Mouse (Mus musculus) left cerebral cortex, adult 9 months (tissue): ENCODE data around the gene Agtrap.

ENCODE experiments used
- DNase-seq, 2 experiments: peaks; one replicate each; pipeline ENCODE4 v3.0.0; 2022; ENCODE audit warnings: low spot score in 2 of 2

Gene Agtrap

DNA sequence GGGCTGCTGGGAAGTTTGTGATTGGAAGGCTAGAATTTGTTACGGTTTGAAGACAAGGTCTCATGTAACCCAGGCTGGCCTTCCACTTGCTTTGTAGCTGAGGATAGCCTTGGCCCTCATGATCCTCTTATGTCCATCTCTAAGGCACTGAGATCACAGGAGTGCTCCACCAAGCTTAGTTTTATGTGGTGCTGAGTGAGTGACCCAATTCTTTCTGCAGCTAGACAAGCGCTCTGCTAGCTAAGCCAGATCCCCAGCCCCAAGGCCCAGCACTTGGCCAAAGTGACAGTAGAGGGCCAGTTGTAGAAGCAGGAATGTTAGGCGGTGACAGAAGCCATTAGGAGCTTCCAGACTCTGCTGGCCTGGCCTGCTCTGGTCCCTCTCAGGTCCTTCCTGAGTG lies 16.3 kb upstream of the Agtrap start:
- no peak for DNase-seq

DNA sequence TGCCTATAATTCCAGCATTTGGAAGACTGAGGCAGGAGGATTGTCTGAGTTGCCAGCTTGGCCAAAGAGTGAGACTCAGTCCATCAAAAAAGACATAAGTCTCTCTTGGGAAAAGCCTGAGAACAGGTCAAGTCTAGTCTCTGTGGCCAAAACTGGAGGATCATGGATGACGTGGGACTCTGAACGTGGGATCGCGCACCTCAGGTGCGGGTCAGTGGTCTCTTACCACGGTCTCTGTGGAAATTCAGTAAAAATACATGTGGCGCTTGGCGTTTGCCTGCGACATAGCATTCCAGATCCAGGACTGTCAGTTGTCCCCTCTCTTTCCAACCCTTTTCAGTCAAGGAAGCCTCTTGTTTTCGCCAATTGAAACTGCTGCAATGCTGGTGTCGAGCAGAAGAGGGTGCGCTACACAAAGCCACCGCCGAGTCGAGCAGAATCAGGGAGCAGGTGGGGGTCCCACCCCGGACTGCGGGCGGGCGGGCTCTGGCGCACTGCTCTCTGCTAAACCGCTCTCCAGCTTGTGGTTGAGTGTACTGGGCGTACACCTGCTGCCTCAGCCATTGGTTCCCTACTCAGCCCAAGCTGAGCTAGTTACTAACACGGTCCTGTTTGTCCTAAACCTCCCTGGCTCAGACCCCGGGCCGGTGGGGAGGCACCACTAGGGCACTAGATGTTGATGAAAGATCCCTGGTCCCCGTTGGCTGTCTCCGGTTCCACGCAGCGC lies 14.1 kb upstream of the Agtrap start:
- peak in 1 of 2 experiments; percentile 71 for DNase-seq

DNA sequence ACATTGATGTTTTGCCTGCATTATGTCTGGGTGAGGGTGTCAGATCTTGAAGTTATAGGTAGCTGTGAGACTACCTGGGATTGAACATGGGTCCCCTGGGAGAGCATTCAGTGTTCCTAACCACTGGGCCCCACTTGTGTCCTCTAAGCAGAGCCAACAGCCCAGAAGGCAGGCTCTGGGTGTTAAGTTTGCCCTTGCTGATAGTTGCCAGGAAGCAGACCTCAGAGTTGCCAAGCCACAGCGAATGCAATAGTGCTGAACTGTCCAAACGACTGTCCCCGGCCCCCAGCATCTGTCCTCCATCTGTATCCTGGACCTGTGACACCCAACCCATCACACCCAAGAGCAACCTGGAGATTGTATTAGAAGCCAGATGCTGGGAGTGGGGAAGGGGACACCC lies 10.8 kb upstream of the Agtrap start:
- DNase-seq: no peak

DNA sequence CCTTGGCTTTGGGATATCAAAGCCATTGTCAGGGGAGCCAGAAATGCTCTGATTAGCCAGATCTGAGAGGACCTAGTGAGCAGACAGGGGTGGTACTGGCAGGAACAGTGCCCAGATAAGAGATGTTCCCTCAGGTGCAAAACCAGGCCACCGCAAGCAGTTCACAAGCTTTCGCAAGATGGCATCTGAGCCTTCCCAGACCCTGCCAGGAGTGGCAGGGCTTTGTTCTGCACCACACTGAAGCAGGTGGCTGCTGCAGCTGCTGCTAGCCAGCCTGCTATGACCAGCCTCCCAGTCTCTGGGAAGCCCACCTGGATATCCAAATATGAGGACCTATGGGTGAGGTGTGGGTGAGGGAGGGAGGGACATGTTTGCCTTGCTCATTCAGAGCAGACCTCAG lies 10.1 kb upstream of the Agtrap start:
- DNase-seq: no peak

DNA sequence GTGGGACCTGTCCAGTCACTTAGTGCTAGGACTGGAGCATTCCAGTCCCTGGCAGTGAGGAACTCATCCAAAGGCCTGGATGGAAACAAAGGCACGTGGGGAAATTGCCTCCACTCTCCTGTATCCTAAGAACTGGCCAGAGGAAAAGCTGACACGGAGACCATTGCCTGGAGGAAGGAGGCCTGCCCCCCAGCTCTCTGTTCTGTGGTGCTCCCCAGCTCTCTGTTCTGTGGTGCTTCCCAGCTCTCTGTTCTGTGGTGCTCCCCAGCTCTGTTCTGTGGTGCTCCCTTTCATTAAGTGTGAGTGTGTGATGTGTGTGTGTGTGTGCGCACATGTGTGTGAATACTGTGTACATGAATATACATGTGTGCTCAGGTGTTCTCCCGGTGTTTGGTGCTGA lies 7.2 kb upstream of the Agtrap start:
- DNase-seq: no peak

DNA sequence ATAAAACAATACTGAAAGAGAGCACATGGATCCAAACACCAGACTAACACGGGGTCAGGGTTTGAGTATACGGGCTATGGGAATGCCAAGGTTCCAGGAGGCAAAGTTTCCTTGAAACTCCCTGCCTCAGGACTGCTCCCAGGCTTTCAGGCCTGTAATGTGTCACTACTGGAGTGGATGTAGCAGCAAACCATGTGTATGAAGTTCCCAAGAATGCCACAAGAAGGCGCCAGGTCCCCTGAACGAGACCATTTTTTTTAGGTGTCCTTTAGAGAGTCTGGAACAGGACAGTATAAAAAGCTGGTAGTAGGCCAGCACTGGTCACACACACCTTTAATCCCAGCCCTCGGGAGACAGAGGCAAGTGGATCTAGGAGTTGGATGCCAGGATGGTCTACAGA lies 6.3 kb upstream of the Agtrap start:
- no peak for DNase-seq

DNA sequence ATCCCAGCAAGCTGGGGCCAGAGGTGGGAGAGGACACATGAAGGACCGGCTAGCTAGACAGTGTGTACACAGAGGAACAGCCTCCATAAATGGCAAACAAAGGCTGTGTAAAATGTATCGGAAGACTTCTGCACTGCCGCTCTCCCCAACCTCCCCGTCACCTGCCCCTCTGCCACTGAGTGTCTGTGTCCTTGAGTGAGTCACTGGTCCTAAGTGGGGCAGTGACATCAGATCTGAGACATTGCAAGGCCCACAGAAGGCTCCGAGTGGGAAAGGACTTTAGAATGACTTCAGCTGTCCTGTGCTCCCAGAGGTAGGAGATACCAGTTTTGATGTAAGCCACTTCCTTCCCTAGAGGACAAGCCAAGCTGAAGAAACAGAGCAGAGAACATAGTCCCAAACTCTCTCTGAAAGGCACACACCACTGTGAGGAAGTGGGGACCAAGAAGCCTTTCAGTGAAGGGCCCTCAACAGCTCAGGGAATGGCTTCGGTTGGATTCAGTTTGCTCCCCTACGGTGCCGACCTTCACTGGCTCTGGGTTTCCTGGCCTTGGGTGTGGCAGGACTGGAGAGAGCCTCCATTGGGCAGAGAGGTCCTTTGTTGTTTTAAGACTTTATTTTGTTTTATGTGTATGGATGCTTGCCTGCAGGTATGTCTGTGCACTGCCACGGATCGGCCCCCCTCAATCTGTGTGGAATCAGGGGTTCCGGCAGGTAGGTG lies 4.9 kb upstream of the Agtrap start:
- no peak for DNase-seq

DNA sequence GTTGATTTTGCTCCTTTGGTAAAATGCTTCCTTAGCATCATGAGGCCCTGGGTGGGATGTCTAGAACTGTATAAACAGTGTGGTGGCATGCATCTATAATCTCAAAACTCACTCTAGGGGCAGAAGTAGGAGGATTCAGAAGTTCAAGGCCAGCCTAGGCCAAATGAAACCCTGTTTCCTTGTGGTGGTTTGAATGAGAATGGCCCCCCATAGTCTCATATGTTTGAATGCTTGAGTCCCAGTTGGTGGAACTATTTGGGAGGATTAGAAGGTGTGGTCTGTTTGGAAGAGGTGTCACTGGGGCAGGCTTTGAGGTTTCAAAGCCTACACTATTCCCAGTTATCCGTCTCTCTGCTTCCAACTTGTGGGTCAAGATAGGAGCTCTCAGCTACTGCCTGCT lies 3.4 kb upstream of the Agtrap start:
- DNase-seq: no peak

DNA sequence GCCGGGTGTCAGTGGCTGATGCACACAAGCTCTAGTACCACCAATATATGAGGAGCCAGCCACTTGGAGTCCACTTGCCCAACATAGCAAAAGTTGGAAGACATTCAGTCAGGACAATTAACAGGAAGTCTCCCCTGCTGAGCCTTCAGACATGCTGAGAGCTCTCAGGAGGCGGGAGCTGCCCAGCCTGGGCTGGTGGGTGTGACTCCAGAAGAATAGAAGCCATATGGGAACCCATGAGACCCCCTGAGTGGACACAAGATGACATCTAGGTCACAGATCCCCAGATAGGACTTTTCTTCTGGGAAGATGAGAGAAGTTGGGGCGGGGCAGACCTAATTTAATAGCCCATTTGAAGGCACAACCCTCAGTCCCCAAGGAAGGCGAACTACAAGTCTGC lies 1.3 kb upstream of the Agtrap start:
- DNase-seq: no peak

DNA sequence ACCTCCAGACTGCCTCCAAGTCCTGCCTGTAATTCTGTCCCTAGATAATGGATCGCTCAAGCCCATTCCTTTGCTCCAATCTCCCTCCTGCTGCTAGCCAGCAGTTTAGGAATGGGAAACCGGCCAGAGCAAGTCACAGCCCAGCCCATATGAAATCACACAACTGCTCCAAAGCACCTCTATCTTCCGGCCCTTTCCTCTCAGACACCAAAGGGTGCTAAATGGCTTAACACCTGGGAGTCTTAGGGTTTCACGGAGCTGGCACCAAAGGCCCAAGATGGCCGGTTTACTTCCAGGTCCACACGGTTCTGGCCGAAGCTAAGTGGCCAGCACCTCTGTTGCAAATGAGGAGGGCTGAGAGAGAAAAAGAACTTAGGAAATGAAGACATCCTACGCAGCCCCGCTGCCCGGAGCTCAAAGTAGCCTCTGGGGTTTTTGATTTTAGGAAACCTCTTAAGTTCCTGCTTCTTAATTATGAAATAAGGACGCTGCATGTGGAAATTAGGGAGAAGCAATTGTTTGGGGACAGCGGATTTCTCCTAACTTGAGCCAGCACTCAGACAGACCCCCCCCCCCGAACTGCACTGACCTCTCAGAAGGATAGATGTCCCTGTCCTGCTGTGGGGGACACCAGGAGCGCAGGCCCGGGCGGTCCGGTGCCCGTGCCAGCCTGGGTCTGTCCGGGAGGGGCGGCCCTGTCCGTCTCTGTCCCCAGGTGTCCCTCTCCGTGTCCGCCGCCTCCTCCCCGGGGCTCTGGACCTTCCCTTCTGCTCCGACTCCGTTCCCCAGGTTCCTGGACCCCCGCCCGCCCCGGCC lies 532 bp downstream of the Agtrap start:
- DNase-seq: no peak

DNA sequence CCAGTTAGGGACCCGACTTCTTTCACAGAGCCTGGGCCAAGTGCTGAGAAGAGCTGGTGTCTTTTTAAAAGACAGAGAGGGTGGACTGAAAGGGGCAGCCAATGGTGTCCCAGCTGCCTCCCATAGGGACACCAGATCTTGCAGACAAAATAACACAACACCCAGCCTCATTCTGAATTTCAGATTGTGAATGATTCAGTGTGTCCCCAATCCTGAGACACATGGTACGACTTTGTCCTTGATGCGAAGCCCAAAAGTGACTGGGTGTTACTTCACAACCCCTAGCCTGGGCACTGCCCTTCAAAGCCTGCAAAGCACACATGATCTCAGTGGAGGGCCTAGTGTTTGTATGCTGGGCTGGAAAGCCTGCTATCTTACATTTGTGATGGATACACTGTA lies 1.9 kb downstream of the Agtrap start:
- no peak for DNase-seq

DNA sequence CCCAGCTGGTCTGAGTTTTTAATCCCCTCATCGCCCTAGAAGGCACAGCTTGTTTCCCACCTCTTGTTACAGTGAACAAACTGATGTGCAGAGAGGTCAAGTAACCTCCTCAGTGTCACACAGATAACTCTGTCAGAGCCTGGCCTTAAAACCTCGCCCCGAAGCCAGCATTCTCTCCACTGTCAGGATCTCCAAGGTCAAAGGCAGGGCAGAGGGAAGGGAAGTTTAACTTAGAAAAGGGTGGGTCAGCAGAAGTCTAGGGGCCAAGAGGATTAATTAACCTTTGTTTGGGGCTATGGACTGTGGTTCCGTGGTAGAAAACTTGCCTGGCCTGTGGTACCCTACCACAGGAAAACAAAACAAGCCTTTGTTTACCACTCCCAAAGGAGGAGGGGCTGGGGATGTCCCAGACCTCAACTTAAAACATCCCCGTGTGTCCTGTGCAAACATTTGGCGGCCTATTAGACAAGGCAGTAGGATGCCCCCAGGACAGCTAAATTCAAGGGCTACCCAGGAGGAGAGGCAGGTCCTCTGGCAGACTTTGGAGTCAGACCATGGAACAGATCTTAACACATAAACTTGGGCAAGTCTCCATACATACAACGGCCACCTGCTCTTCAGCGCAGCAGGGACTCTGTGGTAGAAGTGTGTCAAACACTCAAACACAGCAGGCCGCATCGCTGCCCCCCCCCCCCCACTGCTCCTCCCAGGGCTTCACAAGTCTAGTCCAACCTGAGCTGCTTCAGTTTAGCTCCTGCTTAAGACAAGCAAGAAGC lies 2.5 kb downstream of the Agtrap start:
- DNase-seq: no peak

DNA sequence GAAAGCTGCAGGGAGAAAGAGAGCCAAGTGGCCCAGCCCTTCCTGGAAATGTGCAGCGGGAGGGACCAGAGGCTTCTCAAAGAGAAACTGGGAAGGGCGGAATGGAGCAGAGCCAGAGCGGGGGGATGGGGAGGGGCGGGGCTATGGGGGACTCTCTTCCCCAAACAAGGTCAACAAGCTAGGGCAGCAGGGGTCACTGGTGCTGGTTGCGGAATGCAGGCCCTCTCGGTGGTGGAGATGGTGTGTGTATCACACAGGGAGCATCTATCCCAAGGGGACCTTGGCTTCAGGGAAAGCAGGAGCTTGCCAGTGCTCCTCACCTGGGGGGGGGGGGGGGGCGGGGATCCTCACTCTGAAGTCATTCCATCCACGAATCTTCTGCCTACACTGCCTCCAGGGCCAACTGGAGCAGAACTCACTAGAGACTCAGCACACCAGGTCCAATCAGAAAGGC lies 3.5 kb downstream of the Agtrap start:
- DNase-seq: no peak

DNA sequence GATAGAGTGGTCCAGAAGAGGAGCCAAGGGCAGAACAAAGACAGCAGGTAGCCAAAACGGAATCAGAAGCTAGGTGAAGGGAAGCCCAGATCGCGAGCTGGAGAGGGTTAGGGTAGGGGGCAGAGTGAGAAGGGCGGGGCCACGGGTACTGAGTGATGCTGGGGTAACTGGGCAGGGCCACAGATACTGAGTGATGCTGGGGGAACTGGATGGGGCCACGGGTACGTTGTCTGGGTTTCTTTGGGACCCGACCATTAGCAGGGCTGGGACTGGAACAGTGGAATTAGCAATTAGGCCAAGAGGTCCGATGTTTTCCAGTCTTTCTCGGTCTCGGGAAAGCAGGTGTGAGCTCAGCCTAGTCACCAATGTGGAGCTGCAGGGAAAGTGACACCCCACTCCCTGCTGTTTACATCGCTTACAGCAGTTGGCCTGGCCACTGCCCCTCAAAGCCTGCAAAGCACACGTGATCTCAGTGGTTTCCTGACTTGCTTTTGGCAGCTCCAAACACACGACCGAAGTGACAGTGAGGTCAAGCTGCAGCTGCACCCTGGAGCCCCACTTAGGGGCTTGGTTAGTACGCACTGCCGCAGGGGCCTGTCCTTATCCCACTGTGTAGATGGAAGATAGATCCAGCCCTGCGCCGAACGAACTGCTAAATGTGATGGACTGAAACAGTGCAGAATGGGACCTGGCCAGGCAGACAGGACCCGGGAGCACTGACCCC lies 4.5 kb downstream of the Agtrap start:
- no peak for DNase-seq

DNA sequence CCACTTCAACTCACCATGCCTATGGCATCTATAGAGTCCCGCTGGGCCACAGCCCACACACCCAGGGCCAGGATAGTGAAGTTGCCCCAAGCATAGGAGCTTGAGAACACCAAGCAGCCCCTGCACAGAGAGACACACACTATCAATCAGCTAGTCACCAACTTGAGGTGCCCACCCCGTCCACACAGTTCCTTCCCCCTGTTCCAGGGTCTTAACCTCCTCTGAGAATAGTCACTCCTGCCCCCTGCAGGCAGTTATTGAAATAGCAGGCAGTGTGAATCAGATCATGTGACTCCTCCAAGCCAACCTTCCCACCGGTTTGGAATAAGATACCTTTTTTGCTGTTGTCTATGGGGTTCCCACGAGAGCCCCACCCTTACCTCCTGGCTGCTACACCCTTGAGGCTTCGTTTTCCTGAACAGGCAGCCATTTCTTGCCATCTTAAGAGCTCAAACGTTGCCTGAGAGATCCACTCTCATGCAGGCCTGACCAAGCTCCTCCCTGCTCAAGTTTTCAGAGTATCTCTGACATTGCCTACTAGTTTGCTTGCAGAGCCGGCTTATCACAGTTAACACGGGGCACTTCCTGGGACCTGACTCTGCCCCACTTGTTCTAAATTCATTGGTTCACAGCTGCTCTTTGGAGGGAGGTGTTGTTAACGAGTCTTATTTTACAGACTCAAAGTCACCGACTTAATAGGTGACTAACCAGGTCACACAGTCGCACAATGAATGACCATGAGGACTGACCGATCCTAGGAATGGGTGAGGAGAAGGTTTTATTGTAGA lies 5.4 kb downstream of the Agtrap start:
- peak in 1 of 2 experiments; percentile 39 for DNase-seq

DNA sequence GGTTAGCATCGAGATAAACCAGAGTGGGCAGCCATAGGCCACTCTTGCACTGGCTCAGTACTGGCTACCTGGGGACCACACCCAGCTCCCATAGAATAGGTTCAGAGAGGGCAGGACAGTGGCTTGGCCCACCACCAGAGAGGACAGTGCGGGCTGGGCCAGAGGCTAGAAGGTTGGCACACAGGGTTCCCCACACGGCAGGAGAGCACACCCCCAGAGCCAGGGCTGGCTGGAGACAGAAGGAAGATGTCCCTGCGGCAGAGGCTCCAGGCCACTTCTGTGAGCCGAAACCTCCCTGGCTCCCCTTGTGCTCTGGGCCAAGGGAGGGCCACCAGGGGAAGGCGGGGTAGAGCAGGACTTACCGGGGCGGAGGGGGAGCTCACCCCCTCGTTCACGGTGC lies 6.6 kb downstream of the Agtrap start:
- no peak for DNase-seq

DNA sequence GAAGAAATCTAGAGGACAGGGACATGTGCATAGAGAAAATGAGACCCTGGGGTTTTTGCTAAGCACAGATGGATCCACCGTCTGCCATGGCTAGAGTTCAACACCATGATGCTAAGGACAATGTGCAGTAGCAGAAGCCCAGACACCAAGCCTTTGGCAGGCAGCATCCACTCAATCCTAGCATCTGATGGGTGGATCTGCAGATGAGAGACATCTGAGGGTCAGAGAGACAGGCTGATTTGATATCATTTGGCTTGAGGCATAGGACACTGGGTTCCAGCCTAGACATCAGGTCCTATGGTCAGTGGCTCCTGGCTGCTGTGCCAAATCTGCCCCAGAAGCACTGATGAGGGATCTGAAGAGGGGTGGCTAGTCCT lies 7.2 kb downstream of the Agtrap start:
- no peak for DNase-seq

DNA sequence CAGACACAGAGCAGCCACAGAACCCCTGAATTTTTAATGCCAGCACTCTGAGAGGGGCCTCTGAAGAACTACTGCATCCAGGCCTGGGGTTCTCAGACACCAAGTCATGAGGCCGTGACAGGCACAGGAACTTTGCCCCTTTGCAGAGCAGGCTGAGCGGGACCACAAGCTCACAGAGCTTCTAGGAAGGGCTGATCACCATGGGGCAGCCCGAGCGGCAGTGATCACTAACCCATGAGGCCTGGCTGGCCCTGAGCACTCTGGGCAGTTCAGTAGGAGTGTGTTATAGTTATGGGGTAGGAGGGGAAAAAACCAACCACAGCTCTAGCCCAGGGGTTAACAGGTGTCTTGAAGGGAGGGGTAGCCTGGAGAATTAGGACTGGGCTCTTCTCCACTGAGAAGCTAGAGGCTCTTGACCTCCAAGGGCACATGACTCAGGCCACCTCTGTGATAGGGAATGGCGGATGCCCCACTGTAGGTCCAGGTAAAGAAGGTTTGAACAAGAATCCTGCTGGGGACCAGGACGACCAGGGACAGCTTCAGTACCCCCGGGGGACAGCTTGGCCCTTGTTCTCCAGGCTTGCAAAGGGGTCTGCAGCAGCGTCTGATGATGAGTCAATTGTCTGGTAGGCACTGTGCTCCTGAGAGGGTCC lies 7.8 kb downstream of the Agtrap start:
- DNase-seq: no peak

DNA sequence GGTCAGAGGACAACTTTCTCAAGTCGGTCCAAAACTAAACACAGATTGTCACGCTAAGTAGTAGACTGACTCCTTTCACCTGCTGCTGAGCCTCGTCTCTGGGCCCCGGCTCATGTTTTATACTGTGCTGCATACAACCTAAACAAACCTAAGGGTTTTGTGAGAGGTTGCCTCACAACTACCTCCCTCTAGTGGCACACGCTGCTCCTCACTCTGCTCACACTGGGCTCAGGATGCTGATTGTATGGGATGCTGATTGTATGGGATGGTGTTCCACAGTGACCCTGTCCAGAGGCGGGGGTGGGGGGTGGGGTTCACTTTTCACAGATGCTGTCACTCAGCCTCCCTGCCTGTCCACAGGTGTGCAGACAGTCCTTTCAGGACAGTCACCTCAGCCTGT lies 8.6 kb downstream of the Agtrap start:
- DNase-seq: no peak

DNA sequence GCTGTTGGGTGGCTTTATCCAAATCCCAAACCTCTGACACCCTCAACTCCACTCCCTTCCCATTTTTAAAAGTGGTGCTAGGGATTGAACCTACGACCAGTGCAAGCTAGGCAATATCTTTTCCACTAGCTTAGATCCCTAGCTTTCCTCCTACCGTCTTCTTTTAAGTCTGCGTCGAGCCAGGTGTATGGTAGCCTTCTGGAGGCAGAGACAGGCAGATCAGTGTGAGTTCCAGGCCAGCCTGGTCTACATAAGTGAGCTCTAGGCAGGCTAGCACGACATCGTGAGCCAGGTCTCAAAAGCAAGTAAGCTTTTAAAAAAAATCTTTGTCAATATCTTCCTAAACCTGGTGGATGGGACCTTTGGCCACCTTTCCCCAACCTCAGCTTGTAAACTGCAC lies 11.9 kb downstream of the Agtrap start:
- no peak for DNase-seq
